Mouse (Mus musculus): ENCODE measurements around the gene Ifngr2. TPM values are rescaled to one million over a fixed set of nuclear protein-coding genes. Genes with fewer than 3 reads are reported as not detected.

The Ifngr2 gene
- polyA plus RNA-seq, 1 experiment from 2014 or later, result 106 TPM

GRCm38 (mm10) chr16:91553625-91554024, 6.8 kb downstream of the Ifngr2 start:
- no peak for ATAC-seq (ENCODE audit: low FRiP score, low read depth)
- Histone ChIP-seq H3K9ac (no peak overlapping the region), H3K36me3 (peaks cover 10% of the 10 kb centered on the region), H3K4me1 (replicated peaks) (peaks cover 24% of the 10 kb centered on the region), H3K27me3 (no peaks in the 10 kb centered on the region), H3K27ac (replicated peaks) (no peak overlapping the region), H3K4me3 (no peak overlapping the region), H3K9me3 (no peaks in the 10 kb centered on the region), H3K4me2 (no peak overlapping the region)
- WGBS, result 53% methylated on average over 12 of the region's 12 CpGs

- no peak overlapping the region for H3K9ac ChIP-seq
- H3K9me3 ChIP-seq, result no peaks in the 10 kb centered on the region
- ATAC-seq (ENCODE audit: low FRiP score, low read depth), result no peak
- H3K27ac ChIP-seq (replicated peaks), result no peak overlapping the region
- H3K4me2 ChIP-seq, result no peak overlapping the region
- WGBS, result 88% methylated on average over 8 of the region's 8 CpGs
- H3K4me1 ChIP-seq (replicated peaks), result peaks cover 10% of the 10 kb centered on the region
- no peak overlapping the region for H3K4me3 ChIP-seq
- H3K36me3 ChIP-seq, result peaks cover 17% of the 10 kb centered on the region
- no peaks in the 10 kb centered on the region for H3K27me3 ChIP-seq
These were observed 8.2 kb downstream of the Ifngr2 start for GRCm38 (mm10) chr16:91555017-91555605.

GRCm38 (mm10) chr16:91556659-91557058, 9.8 kb downstream of the Ifngr2 start:
- peaks cover 23% of the 10 kb centered on the region for H3K36me3 ChIP-seq
- no peak for ATAC-seq (ENCODE audit: low FRiP score, low read depth)
- 81% methylated on average over 15 of the region's 15 CpGs for WGBS
- no peaks in the 10 kb centered on the region for H3K9me3 ChIP-seq
- H3K27ac ChIP-seq (replicated peaks), result no peak overlapping the region
- H3K4me1 ChIP-seq (replicated peaks), result peaks cover 10% of the 10 kb centered on the region
- H3K4me3 ChIP-seq, result no peak overlapping the region
- H3K4me2 ChIP-seq, result no peak overlapping the region
- no peak overlapping the region for H3K9ac ChIP-seq
- no peaks in the 10 kb centered on the region for H3K27me3 ChIP-seq

- ATAC-seq (ENCODE audit: low FRiP score, low read depth), result no peak
- peaks cover 28% of the 10 kb centered on the region for H3K36me3 ChIP-seq
- H3K27me3 ChIP-seq, result no peaks in the 10 kb centered on the region
- no peak overlapping the region for H3K4me3 ChIP-seq
- WGBS, result 77% methylated on average over 7 of the region's 7 CpGs
- H3K27ac ChIP-seq (replicated peaks), result no peak overlapping the region
- no peak overlapping the region for H3K4me2 ChIP-seq
- no peak overlapping the region for H3K9ac ChIP-seq
- no peaks in the 10 kb centered on the region for H3K9me3 ChIP-seq
- peaks cover 10% of the 10 kb centered on the region for H3K4me1 ChIP-seq (replicated peaks)
These were observed 10.3 kb downstream of the Ifngr2 start for GRCm38 (mm10) chr16:91557214-91557613.

- H3K36me3 ChIP-seq, result peaks cover 33% of the 10 kb centered on the region
- ATAC-seq (ENCODE audit: low FRiP score, low read depth), result no peak
- H3K9ac ChIP-seq, result no peak overlapping the region
- H3K4me1 ChIP-seq (replicated peaks), result peaks cover 10% of the 10 kb centered on the region
- H3K9me3 ChIP-seq, result no peaks in the 10 kb centered on the region
- 89% methylated on average over 15 of the region's 15 CpGs for WGBS
- H3K4me2 ChIP-seq, result no peak overlapping the region
- H3K27ac ChIP-seq (replicated peaks), result no peak overlapping the region
- H3K27me3 ChIP-seq, result no peaks in the 10 kb centered on the region
- H3K4me3 ChIP-seq, result no peak overlapping the region
These were observed 10.8 kb downstream of the Ifngr2 start for GRCm38 (mm10) chr16:91557693-91558092.

- H3K9me3 ChIP-seq, result no peaks in the 10 kb centered on the region
- ATAC-seq (ENCODE audit: low FRiP score, low read depth), result peak; percentile 64; the same call in 1 of the 2 replicates
- WGBS, result 55% methylated on average over 9 of the region's 9 CpGs
- no peaks in the 10 kb centered on the region for H3K4me1 ChIP-seq (replicated peaks)
- peaks cover 47% of the 10 kb centered on the region for H3K36me3 ChIP-seq
- no peak overlapping the region for H3K4me2 ChIP-seq
- H3K27ac ChIP-seq (replicated peaks), result no peak overlapping the region
- no peaks in the 10 kb centered on the region for H3K27me3 ChIP-seq
- H3K9ac ChIP-seq, result no peak overlapping the region
- H3K4me3 ChIP-seq, result no peak overlapping the region
These were observed 14.2 kb downstream of the Ifngr2 start for GRCm38 (mm10) chr16:91561099-91561498.

- H3K36me3 ChIP-seq, result peaks cover 47% of the 10 kb centered on the region
- ATAC-seq (ENCODE audit: low FRiP score, low read depth), result no peak
- no peaks in the 10 kb centered on the region for H3K4me1 ChIP-seq (replicated peaks)
- 70% methylated on average over 38 of the region's 38 CpGs for WGBS
- H3K9me3 ChIP-seq, result no peaks in the 10 kb centered on the region
- no peak overlapping the region for H3K4me2 ChIP-seq
- no peaks in the 10 kb centered on the region for H3K27me3 ChIP-seq
- no peak overlapping the region for H3K27ac ChIP-seq (replicated peaks)
- no peak overlapping the region for H3K4me3 ChIP-seq
- no peak overlapping the region for H3K9ac ChIP-seq
These were observed 14.9 kb downstream of the Ifngr2 start for GRCm38 (mm10) chr16:91561541-91562457.

- 82% methylated on average over 4 of the region's 4 CpGs for WGBS
- H3K9me3 ChIP-seq, result no peaks in the 10 kb centered on the region
- no peak for ATAC-seq (ENCODE audit: low FRiP score, low read depth)
- H3K4me2 ChIP-seq, result no peak overlapping the region
- no peak overlapping the region for H3K27ac ChIP-seq (replicated peaks)
- H3K4me1 ChIP-seq (replicated peaks), result no peaks in the 10 kb centered on the region
- H3K9ac ChIP-seq, result no peak overlapping the region
- peaks cover 37% of the 10 kb centered on the region for H3K36me3 ChIP-seq
- no peak overlapping the region for H3K4me3 ChIP-seq
- no peaks in the 10 kb centered on the region for H3K27me3 ChIP-seq
These were observed 17.9 kb downstream of the Ifngr2 start for GRCm38 (mm10) chr16:91564580-91565291.

GRCm38 (mm10) chr16:91565292-91565951, 18.6 kb downstream of the Ifngr2 start:
- H3K27me3 ChIP-seq, result no peaks in the 10 kb centered on the region
- H3K4me1 ChIP-seq (replicated peaks), result no peaks in the 10 kb centered on the region
- no peak overlapping the region for H3K4me2 ChIP-seq
- no peak overlapping the region for H3K4me3 ChIP-seq
- ATAC-seq (ENCODE audit: low FRiP score, low read depth), result no peak
- no peak overlapping the region for H3K9ac ChIP-seq
- H3K9me3 ChIP-seq, result no peaks in the 10 kb centered on the region
- no peak overlapping the region for H3K27ac ChIP-seq (replicated peaks)
- 67% methylated on average over 9 of the region's 9 CpGs for whole genome bisulfite sequencing
- H3K36me3 ChIP-seq, result peaks cover 35% of the 10 kb centered on the region

GRCm38 (mm10) chr16:91566002-91566401, 19.1 kb downstream of the Ifngr2 start:
- 89% methylated on average over 7 of the region's 7 CpGs for WGBS
- Histone ChIP-seq H3K9me3 (no peaks in the 10 kb centered on the region), H3K4me1 (replicated peaks) (no peaks in the 10 kb centered on the region), H3K27ac (replicated peaks) (no peak overlapping the region), H3K9ac (no peak overlapping the region), H3K36me3 (peaks cover 32% of the 10 kb centered on the region), H3K4me2 (no peak overlapping the region), H3K27me3 (no peaks in the 10 kb centered on the region), H3K4me3 (no peak overlapping the region)
- ATAC-seq (ENCODE audit: low FRiP score, low read depth), result no peak

GRCm38 (mm10) chr16:91568960-91569359, 22.1 kb downstream of the Ifngr2 start:
- no peak overlapping the region for H3K4me2 ChIP-seq
- no peak overlapping the region for H3K4me3 ChIP-seq
- no peaks in the 10 kb centered on the region for H3K9me3 ChIP-seq
- H3K27me3 ChIP-seq, result no peaks in the 10 kb centered on the region
- WGBS, result 86% methylated on average over 10 of the region's 10 CpGs
- H3K4me1 ChIP-seq (replicated peaks), result no peaks in the 10 kb centered on the region
- H3K27ac ChIP-seq (replicated peaks), result no peak overlapping the region
- peaks cover 11% of the 10 kb centered on the region for H3K36me3 ChIP-seq
- no peak for ATAC-seq (ENCODE audit: low FRiP score, low read depth)
- no peak overlapping the region for H3K9ac ChIP-seq

All from hindbrain, embryonic 15.5 days (tissue).